ENCODE assay signal across 8 mouse cellular contexts in genomic region chr13:20292348-20292747, GRCm38 (mm10).
DNase-seq lines count a peak whose midpoint lies in the region; ATAC-seq and TF ChIP-seq lines count a peak whose summit lies in the region.

No protein-coding gene starts in this region.

- no peaks in the 10 kb centered on the region for H3K79me2 ChIP-seq in myocyte (ENCODE audit: control insufficient read depth, insufficient read depth)

- POLR2A ChIA-PET in Patski (lab: Charles Lee): no interaction called here

- H3K27me3 ChIP-seq in Patski (no peaks in the 10 kb centered on the region), myocyte (ENCODE audit: control insufficient read depth, insufficient read depth, insufficient read length) (no peaks in the 10 kb centered on the region)
- H3K27me3 ChIP-seq in limb, embryonic 14.5 days (ENCODE audit: control insufficient read depth, insufficient read depth, low read length): no peaks in the 10 kb centered on the region

- DNase-seq in left cerebral cortex, postnatal 14 days (ENCODE audit: low spot score in 2 of 2): peak; percentile 37 to 48
- DNase-seq in left cerebral cortex, adult 8-10 months (ENCODE audit: low spot score in 2 of 2): no peak
- DNase-seq in Patski (ENCODE audit: low read depth, low spot score): no peak
- peak; percentile 76 for DNase-seq in embryo, embryonic 10.5 days (ENCODE audit: low spot score)
- peak; percentile 58 to 67 for DNase-seq in heart, postnatal 14 days
- DNase-seq in limb, embryonic 14.5 days (ENCODE audit: low spot score): peak; percentile 89
- DNase-seq in thymus, postnatal 25 days: peak; percentile 30

- in situ Hi-C loops in Patski (cut with MboI; ENCODE audit: low pct_unique_long_range_greater_than_20kb): no loop called here

- ATAC-seq in Patski: no peak
- peak; percentile 21; the same call in 1 of the 2 replicates for ATAC-seq in limb, embryonic 14.5 days (ENCODE audit: low FRiP score, low read depth)

- H3K9ac ChIP-seq in limb, embryonic 14.5 days (ENCODE audit: low read depth, low read length, severe bottlenecking): no peak overlapping the region

- H3K4me2 ChIP-seq in limb, embryonic 14.5 days (replicated peaks; ENCODE audit: low read depth, low read length, severe bottlenecking): no peak overlapping the region
- no peak overlapping the region for H3K4me2 ChIP-seq in myocyte (ENCODE audit: low read depth)

- CTCF ChIA-PET in Patski (lab: Charles Lee): interaction anchor here (1.3 kb wide), 1 partner anchor 20 kb away, joined by 3 read pairs; no protein-coding TSS in a partner anchor

- H3K27ac ChIP-seq in limb, embryonic 14.5 days (replicated peaks; ENCODE audit: low read depth, low read length): no peak overlapping the region

- under 1% methylated on average over 5 of the region's 5 CpGs for WGBS in limb, embryonic 14.5 days

- no peaks in the 10 kb centered on the region for H3K36me3 ChIP-seq in limb, embryonic 14.5 days (ENCODE audit: control insufficient read depth, insufficient read depth, low read length)
- H3K36me3 ChIP-seq in myocyte (ENCODE audit: control insufficient read depth, insufficient read depth): no peaks in the 10 kb centered on the region

- no peak for TF ChIP-seq POLR2A in limb, embryonic 14.5 days (IDR thresholded peaks at IDR 0.05; ENCODE audit: borderline replicate concordance, extremely low read depth, insufficient read depth, insufficient read length)
- no peak for TF ChIP-seq POLR2A in myocyte (IDR thresholded peaks at IDR 0.05; ENCODE audit: insufficient read length, low read depth)

- no peak overlapping the region for H3K4me3 ChIP-seq in limb, embryonic 14.5 days (replicated peaks; ENCODE audit: low read length)
- no peak overlapping the region for H3K4me3 ChIP-seq in myocyte

- intact Hi-C loops in left cerebral cortex, postnatal 14 days (cut with DNase I): loop anchor here (1.0 kb wide), 1 partner anchor 594 kb away; no protein-coding TSS in a partner anchor
- intact Hi-C loops in heart, postnatal 14 days (cut with DNase I): loop anchor here (1.0 to 5.0 kb wide), 4 partner anchors 200 to 930 kb away; partner anchors contain the start of gene Elmo1

- H3ac ChIP-seq in myocyte (ENCODE audit: control insufficient read depth, insufficient read length): no peak overlapping the region

- TF ChIP-seq CTCF in Patski (IDR thresholded peaks at IDR 0.05): peak; percentile 61

- H3K4me1 ChIP-seq in limb, embryonic 14.5 days (ENCODE audit: control insufficient read depth, insufficient read depth, low read length): peaks cover 3% of the 10 kb centered on the region; the same call in 1 of the 2 replicates

- H3K9me3 ChIP-seq in limb, embryonic 14.5 days (ENCODE audit: control insufficient read depth, low read length): no peaks in the 10 kb centered on the region

TF ChIP-seq in myocyte, 11 proteins besides CTCF, POLR2A, EP300 and RAD21:
- no peak for TF ChIP-seq TCF3 (IDR thresholded peaks at IDR 0.05; ENCODE audit: insufficient read length, low read depth)
- TF ChIP-seq SRF (IDR thresholded peaks at IDR 0.05; ENCODE audit: control insufficient read depth, insufficient read length, low read depth): no peak
- 0 out of 2 replicates have a peak, but pooled peaks have one; percentile 37 for TF ChIP-seq CEBPB (IDR thresholded peaks at IDR 0.05; ENCODE audit: insufficient read depth, poor library complexity, severe bottlenecking)
- TF ChIP-seq TCF12 (IDR thresholded peaks at IDR 0.05; ENCODE audit: insufficient read depth, poor library complexity, severe bottlenecking): no peak

Comparison
In these comparisons a context has a peak if more than half of its experiments do, and no peak if none do; other contexts are left out.
1. DNase-seq: peak in left cerebral cortex, postnatal 14 days (2 of 2), embryo, embryonic 10.5 days (single experiment), heart, postnatal 14 days (2 of 2), limb, embryonic 14.5 days (single experiment) and thymus, postnatal 25 days (single experiment); none in left cerebral cortex, adult 8-10 months (0 of 2) and Patski (single experiment).